24 mouse cellular contexts compared by ENCODE assay signal in the genomic region with DNA sequence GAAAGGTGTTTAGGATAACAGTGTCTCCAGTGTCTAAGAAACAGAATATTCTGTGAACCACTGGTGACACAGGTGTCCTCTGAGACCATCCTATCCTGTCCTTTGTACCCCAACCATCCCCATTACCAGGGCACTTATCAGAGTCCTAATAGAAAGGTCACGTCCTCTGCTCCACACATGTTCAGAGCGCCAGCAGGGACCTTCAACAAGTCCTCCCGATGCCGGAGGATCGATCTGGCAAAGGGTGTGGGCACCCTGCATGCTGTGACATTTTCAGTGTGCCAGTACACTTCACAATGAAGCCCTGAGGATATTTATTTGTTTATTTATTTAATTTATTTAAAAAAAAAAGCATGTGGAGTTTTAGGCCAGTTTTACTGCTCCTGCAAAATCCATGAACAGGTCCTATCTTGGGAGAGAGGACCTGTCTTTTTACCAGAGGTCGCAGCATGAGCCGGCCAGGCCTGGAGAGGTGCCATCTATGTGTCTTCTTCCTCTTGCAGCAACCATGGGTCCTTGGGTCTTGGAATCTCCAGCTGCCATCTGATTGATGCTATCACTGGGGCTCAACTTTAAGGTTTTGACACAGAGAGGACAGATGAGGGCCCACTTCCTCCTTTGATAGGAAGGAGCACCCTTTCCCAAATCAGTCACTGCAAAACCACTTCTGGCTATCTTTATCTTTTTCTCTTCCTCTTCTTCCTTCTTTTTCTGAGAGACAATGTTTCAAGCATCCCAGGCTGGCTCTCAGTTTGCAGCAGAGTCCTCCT. TPM values are rescaled to one million over a fixed set of nuclear protein-coding genes. Genes with fewer than 3 reads are reported as not detected.
A peak's percentile ranks its signal among the peaks of the same experiment; 100 is the strongest.
DNase-seq lines count a peak whose midpoint lies in the region; ATAC-seq and TF ChIP-seq lines count a peak whose summit lies in the region.
"Had no signal": no experiment of that assay in that cellular context is flagged by ENCODE, and none has a peak within 500 bp of the region (broad histone marks: within the 10 kb centered on the region; RNA-seq: fewer than 3 reads in every experiment).

No protein-coding gene starts in this region.

- H3K4me1 ChIP-seq in embryonic facial prominence, embryonic 10.5 days, result peaks cover 51% of the 10 kb centered on the region
- H3K4me1 ChIP-seq in limb, embryonic 13.5 days, result peaks cover 47% of the 10 kb centered on the region
- no peaks in the 10 kb centered on the region for H3K4me1 ChIP-seq in hindbrain, embryonic 11.5 days (replicated peaks; ENCODE audit: control insufficient read depth, insufficient read depth, low read length)
- H3K4me1 ChIP-seq in hindbrain, postnatal 0 days (ENCODE audit: insufficient read depth, low read length), result no peaks in the 10 kb centered on the region
- H3K4me1 ChIP-seq: midbrain, embryonic 15.5 days had no signal

- no peaks in the 10 kb centered on the region for H3K27me3 ChIP-seq in embryonic facial prominence, embryonic 10.5 days (replicated peaks; ENCODE audit: low read depth, poor library complexity, severe bottlenecking)
- no peaks in the 10 kb centered on the region for H3K27me3 ChIP-seq in limb, embryonic 13.5 days
- H3K27me3 ChIP-seq in hindbrain, embryonic 11.5 days (ENCODE audit: control insufficient read depth, insufficient read depth, low read length), result no peaks in the 10 kb centered on the region; the same call in 1 of the 2 replicates
- no peaks in the 10 kb centered on the region for H3K27me3 ChIP-seq in hindbrain, postnatal 0 days (ENCODE audit: insufficient read depth, low read length)
- H3K27me3 ChIP-seq: limb, embryonic 15.5 days; midbrain, embryonic 15.5 days; Patski had no signal

- H3K9ac ChIP-seq in limb, embryonic 13.5 days, result no peak overlapping the region
- H3K9ac ChIP-seq in hindbrain, embryonic 11.5 days (ENCODE audit: low read depth, low read length), result no peak overlapping the region
- no peak overlapping the region for H3K9ac ChIP-seq in hindbrain, postnatal 0 days (replicated peaks; ENCODE audit: low read length)
- H3K9ac ChIP-seq: forebrain, postnatal 0 days; limb, embryonic 15.5 days; midbrain, embryonic 15.5 days had no signal

- no peak for ATAC-seq in limb, embryonic 13.5 days (ENCODE audit: low FRiP score, low read depth)
- no peak for ATAC-seq in hindbrain, embryonic 11.5 days (ENCODE audit: low FRiP score)
- ATAC-seq in hindbrain, postnatal 0 days, result no peak
- ATAC-seq: forebrain, postnatal 0 days; midbrain, embryonic 15.5 days; Patski had no signal

- 85% methylated on average over 7 of the region's 7 CpGs for WGBS in embryonic facial prominence, embryonic 10.5 days
- 84% methylated on average over 7 of the region's 7 CpGs for WGBS in limb, embryonic 13.5 days
- 82% methylated on average over 7 of the region's 7 CpGs for WGBS in hindbrain, embryonic 11.5 days
- WGBS in hindbrain, postnatal 0 days, result 87% methylated on average over 7 of the region's 7 CpGs

- no peak for TF ChIP-seq CTCF in hindbrain, postnatal 0 days (IDR thresholded peaks at IDR 0.05; ENCODE audit: low read depth)

- no peak overlapping the region for H3K4me2 ChIP-seq in limb, embryonic 13.5 days (replicated peaks)
- no peak overlapping the region for H3K4me2 ChIP-seq in hindbrain, embryonic 11.5 days (replicated peaks; ENCODE audit: low read depth, low read length)
- no peak overlapping the region for H3K4me2 ChIP-seq in hindbrain, postnatal 0 days (ENCODE audit: low read depth, low read length)
- H3K4me2 ChIP-seq: limb, embryonic 15.5 days; midbrain, embryonic 15.5 days had no signal

- no peaks in the 10 kb centered on the region for H3K9me3 ChIP-seq in embryonic facial prominence, embryonic 10.5 days
- no peaks in the 10 kb centered on the region for H3K9me3 ChIP-seq in limb, embryonic 13.5 days
- no peaks in the 10 kb centered on the region for H3K9me3 ChIP-seq in hindbrain, embryonic 11.5 days (ENCODE audit: control insufficient read depth, low read length)
- H3K9me3 ChIP-seq in hindbrain, postnatal 0 days (ENCODE audit: low read length), result no peaks in the 10 kb centered on the region
- H3K9me3 ChIP-seq: limb, embryonic 15.5 days; megakaryocyte, embryonic 14.5 days; midbrain, embryonic 15.5 days had no signal

- no peak overlapping the region for H3K4me3 ChIP-seq in embryonic facial prominence, embryonic 10.5 days
- H3K4me3 ChIP-seq in limb, embryonic 13.5 days, result no peak overlapping the region
- H3K4me3 ChIP-seq in hindbrain, embryonic 11.5 days (ENCODE audit: low read depth, low read length), result no peak overlapping the region
- H3K4me3 ChIP-seq in hindbrain, postnatal 0 days (ENCODE audit: low read length), result no peak overlapping the region
- H3K4me3 ChIP-seq: limb, embryonic 15.5 days; megakaryocyte, embryonic 14.5 days; midbrain, embryonic 15.5 days; myocyte had no signal

- peak; percentile 46 for DNase-seq in layer of hippocampus, adult 9-11 months
- DNase-seq in layer of hippocampus, postnatal 10 days (ENCODE audit: low spot score in 2 of 2), result no peak
- no peak for DNase-seq in embryonic facial prominence, embryonic 10.5 days (ENCODE audit: low spot score)
- DNase-seq in left cerebral cortex, adult 9 months (ENCODE audit: low spot score in 2 of 2), result no peak
- no peak for DNase-seq in hindbrain, embryonic 11.5 days (ENCODE audit: low spot score)
- DNase-seq in hindbrain, postnatal 0 days (ENCODE audit: low spot score), result no peak
- DNase-seq: adrenal gland, adult 8-10 months; cerebellum, adult 8-10 months; forebrain, postnatal 0 days; heart, postnatal 36 days; kidney, adult 18-20 months; kidney, postnatal 14 days; lung, postnatal 10 days; right cerebral cortex, postnatal 14 days; thymus, postnatal 36 days had no signal

- H3K36me3 ChIP-seq in embryonic facial prominence, embryonic 10.5 days (replicated peaks), result no peaks in the 10 kb centered on the region
- no peaks in the 10 kb centered on the region for H3K36me3 ChIP-seq in limb, embryonic 13.5 days
- H3K36me3 ChIP-seq in hindbrain, embryonic 11.5 days (ENCODE audit: control insufficient read depth, insufficient read depth, low read length), result no peaks in the 10 kb centered on the region
- no peaks in the 10 kb centered on the region for H3K36me3 ChIP-seq in hindbrain, postnatal 0 days (ENCODE audit: insufficient read depth, low read length)
- H3K36me3 ChIP-seq: limb, embryonic 15.5 days; midbrain, embryonic 15.5 days had no signal

- peak overlapping the region; percentile 77 for H3K27ac ChIP-seq in embryonic facial prominence, embryonic 10.5 days (replicated peaks)
- peak overlapping the region; percentile 34; the same call in 1 of the 2 replicates for H3K27ac ChIP-seq in limb, embryonic 13.5 days
- H3K27ac ChIP-seq in hindbrain, embryonic 11.5 days (ENCODE audit: low read depth, low read length), result no peak overlapping the region
- H3K27ac ChIP-seq in hindbrain, postnatal 0 days, result no peak overlapping the region
- H3K27ac ChIP-seq: limb, embryonic 15.5 days; midbrain, embryonic 15.5 days had no signal

RNA-seq across cellular contexts. Expression of a gene that starts 6.3 kb away (rescaled TPM):
- total RNA-seq in layer of hippocampus, postnatal 10 days (2021), result 10 to 100 TPM; 12.2 to 14.6 TPM
- polyA plus RNA-seq in embryonic facial prominence, embryonic 10.5 days (2016; fragmentation: Nextera tagmentation; extraction: Ambion mirVana), result 55.2 and 57.0 TPM in 2 replicates
- 103 and 106 TPM in 2 replicates for polyA plus RNA-seq in limb, embryonic 13.5 days (2015; fragmentation: Nextera tagmentation; extraction: Ambion mirVana)
- 34.7 and 41.4 TPM in 2 replicates for polyA plus RNA-seq in hindbrain, embryonic 11.5 days (2014; fragmentation: Nextera tagmentation; extraction: Ambion mirVana)
- 5.6 and 8.0 TPM in 2 replicates for total RNA-seq in hindbrain, postnatal 0 days (2014; rRNA removed)
- 6.2 TPM in 2 replicates for polyA plus RNA-seq in hindbrain, postnatal 0 days (2015; fragmentation: Nextera tagmentation; extraction: Ambion mirVana)

RNA-seq across cellular contexts. Expression of a gene that starts 35.8 kb away (rescaled TPM):
- under 1 TPM in 1 of 2 experiments, not detected in 1; 0.22 TPM for total RNA-seq in layer of hippocampus, postnatal 10 days (2021)
- polyA plus RNA-seq in embryonic facial prominence, embryonic 10.5 days (2016; fragmentation: Nextera tagmentation; extraction: Ambion mirVana), result not detected in 2 replicates
- polyA plus RNA-seq in limb, embryonic 13.5 days (2015; fragmentation: Nextera tagmentation; extraction: Ambion mirVana), result 0.74 and 1.1 TPM in 2 replicates
- not detected in 2 replicates for polyA plus RNA-seq in hindbrain, embryonic 11.5 days (2014; fragmentation: Nextera tagmentation; extraction: Ambion mirVana)
- total RNA-seq in hindbrain, postnatal 0 days (2014; rRNA removed), result 0.10 TPM in 1 of 2 replicates, not detected in the other
- polyA plus RNA-seq in hindbrain, postnatal 0 days (2015; fragmentation: Nextera tagmentation; extraction: Ambion mirVana), result 0.11 and 0.13 TPM in 2 replicates
- total RNA-seq: forebrain, postnatal 0 days had no signal
- polyA plus RNA-seq: C2C12; forebrain, postnatal 0 days; myocyte; neural tube, embryonic 14.5 days; spleen, adult 2 months had no signal

Comparison
In these comparisons a context has a peak if more than half of its experiments do, and no peak if none do; other contexts are left out.
1. H3K27ac ChIP-seq: peak in embryonic facial prominence, embryonic 10.5 days (single experiment) and limb, embryonic 13.5 days (single experiment); none in hindbrain, embryonic 11.5 days (single experiment) and hindbrain, postnatal 0 days (single experiment).